Mouse (Mus musculus): ENCODE results near the gene Nell2.
A peak's percentile ranks its signal among the peaks of the same experiment; 100 is the strongest.

The Nell2 gene

DNA sequence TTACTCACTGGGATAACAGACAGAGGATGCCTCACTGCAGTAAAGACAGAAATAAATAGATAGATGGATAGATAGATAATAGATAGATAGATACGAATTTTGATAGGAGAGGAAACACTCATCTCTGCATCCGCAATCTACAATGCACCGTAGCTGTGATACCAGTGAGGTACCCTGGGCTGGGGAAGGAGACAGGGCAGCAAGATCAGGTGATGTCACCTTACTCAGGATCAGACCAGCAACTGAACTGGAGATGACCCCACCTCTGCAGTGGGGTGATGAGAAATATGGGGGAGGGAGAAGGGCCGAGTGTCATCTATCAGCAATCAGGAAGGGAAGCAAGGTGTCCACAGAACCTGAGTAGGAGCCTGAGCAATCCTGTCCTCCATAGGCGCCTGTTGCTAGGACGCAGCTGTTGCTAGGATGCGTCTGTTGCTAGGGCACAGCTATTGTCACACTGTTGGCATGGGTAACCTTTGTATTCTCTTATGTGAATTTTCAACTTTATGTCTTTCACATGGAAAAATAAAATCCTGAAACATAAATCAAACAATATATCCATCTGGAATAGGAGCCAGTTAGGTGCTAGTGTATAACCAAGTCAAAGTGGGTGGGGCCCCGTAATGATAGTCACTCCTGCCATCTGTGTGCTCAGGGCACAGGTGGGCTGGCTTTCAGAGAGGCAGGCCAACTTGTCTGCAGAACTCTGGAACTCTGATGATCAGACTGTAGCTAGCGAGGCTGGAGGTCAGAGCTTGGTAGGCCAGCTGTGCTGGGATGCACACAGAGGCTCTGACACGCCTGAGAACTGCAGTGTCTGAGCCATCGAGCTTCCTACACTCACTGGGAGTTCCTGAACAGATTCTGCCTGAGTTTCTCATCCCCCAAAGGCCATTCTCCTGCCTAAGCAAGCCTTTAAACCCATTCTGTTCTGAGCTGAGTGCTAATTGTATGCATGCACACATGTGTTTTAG, 193.7 kb downstream of the Nell2 start:
- ATAC-seq (ENCODE audit: low TSS enrichment), result no peak

- no peak for ATAC-seq (ENCODE audit: low TSS enrichment)
Observed at GRCm38 (mm10) chr15:95333229-95333628, 195.1 kb downstream of the Nell2 start.

- ATAC-seq (ENCODE audit: low TSS enrichment), result peak; percentile 36
Observed at GRCm38 (mm10) chr15:95330926-95331325, 197.4 kb downstream of the Nell2 start.

DNA sequence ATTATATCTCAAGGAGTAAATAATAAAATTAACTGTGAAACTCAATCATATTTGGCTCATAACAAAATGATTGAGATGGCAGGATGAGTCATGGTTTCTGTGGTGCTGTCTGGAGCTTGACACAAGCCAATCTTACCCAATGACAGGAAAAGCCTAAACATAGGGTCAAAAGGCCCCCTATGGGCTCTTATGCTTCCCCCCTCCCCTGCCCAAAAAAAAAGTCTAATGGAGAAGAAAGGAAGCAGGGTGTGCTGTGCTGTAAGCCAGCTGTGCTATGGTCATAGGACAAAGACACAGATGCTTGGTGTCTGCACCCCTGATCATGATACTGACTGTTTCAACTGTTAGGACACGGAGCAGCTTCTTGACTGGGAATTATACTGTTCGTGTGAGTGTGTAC, 205.6 kb downstream of the Nell2 start:
- no peak for ATAC-seq (ENCODE audit: low TSS enrichment)

DNA sequence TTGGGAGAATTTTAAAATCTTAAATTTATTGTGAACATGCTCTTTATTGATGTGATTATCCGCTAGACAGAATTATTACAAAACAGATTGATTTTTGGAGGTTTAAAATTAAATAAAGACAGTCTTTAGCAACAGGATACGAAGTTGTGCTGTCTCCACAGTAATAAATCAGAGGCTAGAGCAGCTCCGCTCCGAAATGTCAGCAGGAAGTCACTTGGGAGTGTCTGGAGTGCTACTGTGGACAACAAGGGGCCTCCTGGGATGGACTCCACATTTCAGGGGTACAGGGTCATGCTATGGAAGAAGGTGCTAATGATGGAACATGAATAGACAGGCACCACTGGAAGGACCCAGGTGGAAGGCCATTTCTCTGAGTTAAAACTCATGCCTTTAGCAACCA, 211.7 kb downstream of the Nell2 start:
- no peak for ATAC-seq (ENCODE audit: low TSS enrichment)

DNA sequence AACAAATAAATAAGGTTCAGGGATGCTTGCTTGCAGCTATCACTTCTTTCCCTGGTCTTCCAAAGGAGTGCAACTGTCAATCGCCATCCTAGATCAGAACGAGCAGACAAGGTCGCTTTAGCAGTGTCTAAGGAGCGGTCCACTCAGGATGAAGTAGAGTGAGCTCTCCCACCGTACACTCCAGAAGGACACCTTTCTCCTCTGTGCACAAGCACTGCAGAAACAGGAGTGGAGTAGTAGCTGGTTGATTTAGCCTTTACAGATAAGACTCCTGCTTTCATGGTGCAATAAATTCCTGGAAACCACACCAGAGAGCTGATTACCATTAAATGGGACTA, 213.6 kb downstream of the Nell2 start:
- ATAC-seq (ENCODE audit: low TSS enrichment), result no peak

- 0 out of 2 replicates have a peak, but pooled peaks have one; percentile 35 for ATAC-seq (ENCODE audit: low TSS enrichment)
Observed at GRCm38 (mm10) chr15:95314121-95314807, 214.1 kb downstream of the Nell2 start.

GRCm38 (mm10) chr15:95313286-95313685, 215.1 kb downstream of the Nell2 start:
- ATAC-seq (ENCODE audit: low TSS enrichment), result peak; percentile 66

GRCm38 (mm10) chr15:95304102-95304501, 224.3 kb downstream of the Nell2 start:
- ATAC-seq (ENCODE audit: low TSS enrichment), result no peak

- no peak for ATAC-seq (ENCODE audit: low TSS enrichment)
Observed at GRCm38 (mm10) chr15:95296561-95296960, 231.8 kb downstream of the Nell2 start.

- no peak for ATAC-seq (ENCODE audit: low TSS enrichment)
Observed at GRCm38 (mm10) chr15:95289047-95289446, 239.3 kb downstream of the Nell2 start.

- ATAC-seq (ENCODE audit: low TSS enrichment), result peak; percentile 82
Observed at GRCm38 (mm10) chr15:95285199-95285598, 243.2 kb downstream of the Nell2 start.

DNA sequence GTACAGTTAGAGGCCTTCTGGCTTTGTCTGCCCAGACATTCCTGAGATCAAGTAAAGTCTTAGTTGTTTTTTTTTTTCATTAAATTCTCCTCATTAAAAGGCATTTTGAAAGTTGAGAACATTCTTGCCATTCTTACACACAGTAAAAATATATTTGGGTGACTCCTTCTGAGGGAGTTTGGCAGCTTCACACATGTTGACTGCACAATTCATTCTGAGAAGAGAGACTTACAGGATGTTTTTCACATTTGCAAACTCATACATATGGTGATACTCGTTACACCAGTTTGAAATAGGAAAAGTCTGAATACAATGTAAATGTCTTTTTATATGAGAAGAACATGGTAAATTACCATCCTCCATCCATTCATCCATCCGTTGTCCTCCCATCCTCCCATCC, 247.4 kb downstream of the Nell2 start:
- ATAC-seq (ENCODE audit: low TSS enrichment), result peak; percentile 82

GRCm38 (mm10) chr15:95278001-95278400, 250.4 kb downstream of the Nell2 start:
- ATAC-seq (ENCODE audit: low TSS enrichment), result no peak

GRCm38 (mm10) chr15:95276556-95276955, 251.8 kb downstream of the Nell2 start:
- ATAC-seq (ENCODE audit: low TSS enrichment), result no peak

GRCm38 (mm10) chr15:95275553-95275952, 252.8 kb downstream of the Nell2 start:
- ATAC-seq (ENCODE audit: low TSS enrichment), result no peak

- no peak for ATAC-seq (ENCODE audit: low TSS enrichment)
Observed at GRCm38 (mm10) chr15:95273236-95273635, 255.1 kb downstream of the Nell2 start.

DNA sequence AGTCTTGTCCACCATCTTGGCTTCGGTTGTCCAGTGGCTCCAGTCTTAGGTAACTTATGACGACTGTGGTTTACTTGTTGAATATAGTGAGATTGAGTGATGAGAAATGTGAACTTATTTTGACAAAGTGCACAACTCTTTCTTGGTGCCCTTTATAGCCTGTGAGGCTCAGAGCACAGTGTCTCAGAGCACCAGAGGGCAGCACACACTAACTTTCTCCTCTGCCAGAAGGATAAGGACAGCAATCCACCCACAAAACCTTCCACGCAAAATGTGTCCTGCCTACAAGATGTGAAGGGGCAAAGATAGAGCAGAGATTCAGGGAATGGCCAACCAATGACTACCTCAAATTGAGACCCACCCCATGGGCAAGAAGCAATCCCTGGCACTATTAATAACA, 256.2 kb downstream of the Nell2 start:
- ATAC-seq (ENCODE audit: low TSS enrichment), result peak; percentile 41; the same call in 1 of the 2 replicates

DNA sequence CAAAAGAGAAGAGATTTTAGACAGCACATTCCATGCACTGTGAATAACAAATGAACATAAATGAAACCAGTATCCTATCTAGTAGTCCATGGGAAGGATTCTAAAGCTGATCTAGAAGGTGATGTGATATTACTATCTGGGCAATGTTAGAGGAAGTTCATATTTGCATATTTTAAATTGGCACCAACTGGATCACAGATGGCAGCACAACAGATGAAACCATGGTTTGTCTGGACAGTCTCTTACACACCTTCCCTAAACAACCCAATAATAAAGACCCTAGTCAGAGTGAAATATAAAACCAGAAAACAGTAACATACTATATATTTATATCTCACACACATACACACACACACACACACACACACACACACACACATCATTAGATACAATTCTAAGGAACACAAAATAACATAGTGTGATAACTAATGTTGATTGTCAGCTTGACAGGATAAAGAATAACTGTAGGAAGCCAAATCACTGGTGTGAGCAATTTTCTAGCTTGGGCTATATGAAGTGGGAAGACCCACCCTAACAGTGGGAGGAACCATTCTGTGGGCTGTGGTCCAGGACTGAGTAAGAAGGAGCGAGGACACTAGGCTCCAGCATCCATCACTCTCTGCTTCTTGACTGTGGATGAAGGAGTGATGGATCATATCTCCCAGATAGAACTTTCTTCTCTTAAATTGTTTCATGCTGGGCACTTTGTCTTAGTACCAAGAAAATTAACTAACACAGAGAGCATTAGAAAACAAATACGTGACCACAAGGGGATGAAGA, 268.5 kb downstream of the Nell2 start:
- no peak for ATAC-seq (ENCODE audit: low TSS enrichment)

DNA sequence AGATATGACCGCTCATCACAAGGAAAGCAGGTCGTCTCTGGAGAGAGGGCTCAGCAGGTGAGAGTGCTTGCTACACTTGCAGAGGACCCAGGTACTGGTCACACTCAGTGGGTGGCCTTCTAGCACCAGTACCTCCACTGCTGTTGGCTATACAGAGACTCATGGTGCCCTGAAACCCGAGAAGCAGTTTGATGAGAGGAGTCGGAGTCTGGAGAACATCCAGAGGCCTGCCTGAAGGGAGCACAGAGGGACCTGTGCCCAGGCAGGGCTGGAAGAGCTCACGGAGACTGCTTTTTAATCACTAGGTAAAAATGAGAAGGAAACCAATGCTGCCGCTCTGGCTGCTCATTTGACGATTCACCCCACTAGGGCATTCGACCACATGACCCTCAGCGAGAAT, 271.2 kb downstream of the Nell2 start:
- ATAC-seq (ENCODE audit: low TSS enrichment), result no peak

DNA sequence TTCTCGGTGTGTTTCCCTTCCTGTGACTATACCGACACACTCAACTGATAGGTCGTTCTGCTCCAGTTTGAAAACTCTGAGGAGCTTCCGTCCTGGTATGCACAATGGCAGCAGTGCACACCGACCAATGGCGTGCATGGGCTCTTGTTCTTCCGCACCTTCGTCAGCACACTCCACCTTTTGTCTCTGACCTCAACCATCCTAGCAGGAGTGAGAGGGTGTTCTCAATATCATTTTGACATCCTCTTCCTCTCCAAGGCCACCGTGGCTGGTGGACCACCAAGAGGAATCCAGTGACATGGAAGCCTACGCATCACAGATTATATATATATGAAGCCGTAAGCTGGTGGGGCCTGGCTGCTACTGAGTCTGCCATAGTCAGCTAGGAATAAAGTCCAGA, 282.8 kb downstream of the Nell2 start:
- ATAC-seq (ENCODE audit: low TSS enrichment), result no peak

GRCm38 (mm10) chr15:95243876-95244275, 284.5 kb downstream of the Nell2 start:
- no peak for ATAC-seq (ENCODE audit: low TSS enrichment)

Data from frontal cortex, adult (tissue).